Mouse (Mus musculus) A20 (cell line): ENCODE results near the gene Slc24a4.
"Not testable (repeated sequence)": the region's sequence is repeated elsewhere in the genome, so short reads cannot be mapped to it uniquely, and the experiment has no call there.

Source experiments
- DNase-seq: peaks from one replicate; pipeline ENCODE4 v3.0.0-alpha.2; 2011; ENCODE audit warnings: low read depth, low spot score

Slc24a4 gene

DNA sequence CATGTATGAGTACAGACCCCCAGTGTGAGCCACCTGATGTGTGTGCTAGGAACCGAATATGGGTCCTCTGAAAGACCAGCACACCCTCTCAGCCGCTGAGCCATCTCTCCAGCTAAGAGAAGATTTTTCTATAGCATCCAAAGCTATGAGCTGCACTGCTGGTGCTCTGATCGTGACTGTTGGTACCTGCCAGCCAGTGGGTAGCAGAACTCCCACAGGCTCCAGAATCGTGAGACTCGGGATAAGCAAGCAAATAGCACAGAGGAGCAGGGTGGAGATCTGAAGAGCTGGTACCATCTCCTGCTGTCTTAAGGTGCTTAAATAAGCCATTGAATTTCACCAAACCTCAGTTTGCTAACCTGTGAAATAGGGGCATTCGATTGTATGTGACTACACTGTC, 119.6 kb downstream of the Slc24a4 start:
- no peak for DNase-seq

DNA sequence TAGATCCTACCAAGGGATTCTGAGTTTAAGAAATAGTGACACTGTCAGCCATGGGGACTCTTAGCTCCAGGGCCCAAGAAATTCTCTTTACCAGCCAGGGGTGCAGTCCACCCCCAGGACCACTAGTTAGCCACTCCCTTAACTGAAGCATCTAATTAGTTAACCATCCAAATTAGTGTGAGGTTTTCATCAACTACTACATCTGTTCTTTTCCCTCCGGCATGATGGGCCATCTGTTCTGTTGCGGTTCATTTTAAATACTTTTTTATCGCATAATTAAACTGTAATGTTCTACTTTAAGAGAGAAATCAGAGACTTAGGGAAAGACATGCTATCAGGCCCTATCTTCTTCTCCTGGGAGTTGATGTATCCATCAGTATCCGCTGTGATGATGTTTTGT, 121.8 kb downstream of the Slc24a4 start:
- no peak for DNase-seq

DNA sequence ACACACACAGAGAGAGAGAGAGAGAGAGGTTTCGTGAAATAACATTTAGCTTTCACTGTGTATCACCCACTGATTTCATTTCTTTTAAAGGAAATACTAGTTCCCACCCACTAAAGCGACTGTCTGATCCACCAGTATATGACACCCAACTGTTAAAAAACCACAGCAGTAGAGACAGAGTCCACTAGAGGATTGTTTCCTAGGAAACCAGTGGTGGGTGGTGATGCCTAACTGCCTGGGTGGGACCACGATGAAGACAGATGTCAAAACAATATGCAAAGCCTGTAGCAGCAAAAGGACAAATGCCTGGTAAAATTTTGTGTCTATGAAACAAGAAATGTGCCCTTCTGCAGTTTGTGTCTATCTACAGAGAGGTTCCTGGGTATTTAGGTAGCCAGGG, 122.5 kb downstream of the Slc24a4 start:
- no peak for DNase-seq

DNA sequence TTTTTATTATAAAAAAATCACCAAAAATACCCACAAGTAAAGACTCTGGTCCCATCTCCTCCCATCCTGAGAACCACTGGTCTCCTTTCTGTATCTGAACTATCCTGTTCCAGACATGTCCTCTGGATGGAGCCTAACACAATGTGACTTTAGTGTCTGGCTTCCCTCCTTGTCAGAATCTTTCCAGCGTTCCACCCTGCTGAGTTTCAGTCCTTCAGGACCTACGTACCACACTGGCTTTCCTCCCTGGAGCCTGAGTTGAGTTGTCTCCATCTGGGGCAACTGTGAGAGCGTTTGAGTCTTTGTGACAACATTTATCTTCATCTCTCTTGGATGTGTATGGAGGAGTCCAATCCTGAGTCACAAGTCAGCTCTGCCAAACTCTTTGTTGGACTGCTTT, 123.5 kb downstream of the Slc24a4 start:
- no peak for DNase-seq

DNA sequence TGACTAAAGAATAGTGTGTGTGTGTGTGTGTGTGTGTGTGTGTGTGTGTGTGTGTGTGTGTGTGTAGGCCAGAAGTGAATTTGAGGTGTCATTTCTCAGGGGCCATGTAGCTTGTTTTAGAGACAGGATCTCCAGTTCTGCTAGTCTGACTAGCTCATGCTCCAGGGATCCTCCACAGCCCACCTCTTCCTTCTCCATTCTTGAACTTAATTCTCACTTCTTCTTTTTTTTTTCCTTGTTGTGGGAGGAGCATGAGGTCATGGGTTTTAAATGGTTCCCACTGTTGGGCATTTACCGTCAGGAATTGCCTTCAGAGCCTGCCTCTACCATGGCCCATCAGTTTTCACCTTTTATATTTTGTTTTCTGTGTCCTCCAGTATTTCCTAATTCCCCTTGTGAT, 124.0 kb downstream of the Slc24a4 start:
- no peak for DNase-seq

DNA sequence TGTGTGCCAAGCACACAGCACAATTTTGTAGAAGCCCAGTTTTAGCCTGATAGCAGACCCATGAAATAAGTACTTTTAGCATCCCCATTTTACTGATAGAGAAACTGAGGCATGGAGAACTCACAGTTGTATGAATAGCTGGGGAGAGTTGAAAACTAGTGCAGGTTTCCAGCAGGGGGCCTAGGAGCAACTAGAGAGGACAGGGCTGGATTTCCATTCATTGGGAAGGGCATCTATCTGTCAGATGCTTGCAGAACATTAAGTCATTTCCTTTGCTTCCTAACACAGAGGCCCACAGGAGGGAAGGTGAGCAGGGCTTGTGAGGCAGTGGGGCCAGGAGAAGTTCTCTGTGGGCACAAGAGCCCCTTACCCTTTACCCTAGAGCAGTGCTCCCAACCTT, 126.5 kb downstream of the Slc24a4 start:
- DNase-seq: no peak

DNA sequence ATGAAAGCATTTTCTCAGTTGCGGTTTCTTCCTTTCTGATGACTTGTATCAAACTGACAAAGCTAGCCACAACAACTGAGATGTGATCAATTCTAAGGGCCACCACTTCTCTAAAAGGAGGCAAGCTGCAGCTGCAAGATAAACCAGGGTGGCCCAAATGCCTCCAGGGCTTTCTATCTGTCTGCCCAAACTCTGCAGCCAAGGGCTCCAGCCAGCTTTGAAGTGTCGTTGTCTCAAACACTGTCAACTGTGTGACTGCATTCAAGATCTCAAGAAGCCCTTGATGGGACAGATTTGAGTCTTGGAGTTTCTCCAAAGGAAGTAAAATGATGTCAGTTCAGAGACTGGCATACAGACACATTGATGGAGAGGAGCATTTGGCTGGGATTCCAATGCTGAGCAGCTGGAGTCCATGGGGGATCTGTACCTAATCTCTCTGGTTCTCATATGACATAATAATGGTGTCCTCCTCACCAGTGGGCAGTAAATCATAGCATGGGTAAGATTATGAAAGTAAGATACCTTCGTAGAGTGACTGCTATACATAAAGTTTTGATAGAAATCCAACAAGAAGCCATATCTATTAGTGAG, 130.1 kb downstream of the Slc24a4 start:
- DNase-seq: no peak

DNA sequence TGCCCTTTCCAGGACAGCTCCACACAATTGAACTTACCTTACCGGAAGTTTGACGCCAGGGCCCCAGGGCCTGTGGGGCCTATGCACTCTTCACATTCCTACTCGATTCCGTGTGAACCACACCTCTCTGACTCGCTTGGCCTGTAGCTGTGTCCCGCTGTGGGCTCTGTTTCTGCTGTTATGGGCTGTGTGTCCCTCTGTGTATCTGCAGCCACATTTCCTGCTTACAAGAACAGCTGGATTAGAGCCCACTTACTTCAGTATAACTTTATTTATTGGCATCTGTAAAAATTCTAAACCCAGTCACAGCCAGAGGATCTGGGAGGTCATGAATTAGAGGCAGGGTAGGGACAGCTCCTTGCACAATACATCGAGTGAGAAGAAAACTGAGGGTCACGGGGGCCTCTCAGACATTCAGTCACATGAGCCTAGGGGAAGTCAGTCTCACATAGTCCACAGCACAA, 133.4 kb downstream of the Slc24a4 start:
- no peak for DNase-seq

DNA sequence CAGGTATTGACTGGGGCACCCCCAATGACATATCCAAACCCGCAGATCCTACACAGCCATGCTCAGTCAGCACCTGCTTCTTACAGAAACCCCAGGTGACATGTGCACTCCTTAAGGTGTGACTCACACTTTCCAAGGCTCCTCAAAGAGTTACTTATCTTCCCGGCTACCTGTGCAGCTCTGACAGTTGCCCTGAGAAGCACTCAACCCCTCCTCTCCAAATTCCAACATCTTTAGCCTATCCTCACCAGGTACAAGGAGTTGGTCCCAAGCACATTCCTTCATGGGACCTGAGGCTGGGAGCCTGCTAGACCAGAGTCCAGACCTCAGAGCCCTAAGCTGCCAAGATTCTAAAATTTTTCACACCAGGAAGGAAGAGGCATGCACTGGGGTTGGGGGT, 134.3 kb downstream of the Slc24a4 start:
- no peak for DNase-seq

DNA sequence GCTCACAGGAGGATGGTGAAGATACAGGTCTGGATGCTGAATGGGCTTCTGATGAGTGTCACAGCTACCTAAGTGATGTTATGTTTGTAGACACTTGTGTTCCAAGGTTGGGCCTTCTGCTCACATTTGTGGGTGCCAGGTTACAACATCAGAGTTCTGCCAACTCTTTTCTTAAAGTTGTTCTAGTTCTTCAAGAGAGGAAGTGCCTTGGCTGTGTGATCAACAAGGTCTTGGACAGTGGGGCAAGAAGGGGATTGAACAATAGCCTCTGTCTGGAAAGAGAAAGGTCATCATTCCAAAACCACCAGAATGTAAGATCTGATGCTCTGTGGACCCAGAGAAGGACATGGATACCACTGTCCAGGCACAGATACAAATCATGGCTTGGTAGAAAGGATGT, 134.7 kb downstream of the Slc24a4 start:
- no peak for DNase-seq

DNA sequence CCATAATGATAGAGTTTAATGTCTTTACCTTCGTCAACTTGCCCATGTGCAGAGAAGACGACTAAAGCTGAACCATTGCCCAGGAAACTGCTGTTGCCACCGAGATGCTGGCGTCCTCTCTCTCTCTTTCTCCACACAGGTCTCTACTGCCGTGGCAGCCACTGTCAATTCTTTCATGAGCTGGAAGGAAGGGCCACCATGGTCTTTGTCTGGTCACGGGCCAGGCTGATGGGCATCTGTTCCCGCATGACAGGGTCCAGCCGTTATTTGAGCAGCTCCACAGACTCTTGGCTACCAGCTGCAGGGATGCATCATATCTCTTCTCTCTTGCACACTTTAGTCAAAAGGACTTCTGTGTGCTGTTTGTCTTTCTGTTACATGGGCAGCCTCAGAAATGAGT, 137.9 kb downstream of the Slc24a4 start:
- no peak for DNase-seq

DNA sequence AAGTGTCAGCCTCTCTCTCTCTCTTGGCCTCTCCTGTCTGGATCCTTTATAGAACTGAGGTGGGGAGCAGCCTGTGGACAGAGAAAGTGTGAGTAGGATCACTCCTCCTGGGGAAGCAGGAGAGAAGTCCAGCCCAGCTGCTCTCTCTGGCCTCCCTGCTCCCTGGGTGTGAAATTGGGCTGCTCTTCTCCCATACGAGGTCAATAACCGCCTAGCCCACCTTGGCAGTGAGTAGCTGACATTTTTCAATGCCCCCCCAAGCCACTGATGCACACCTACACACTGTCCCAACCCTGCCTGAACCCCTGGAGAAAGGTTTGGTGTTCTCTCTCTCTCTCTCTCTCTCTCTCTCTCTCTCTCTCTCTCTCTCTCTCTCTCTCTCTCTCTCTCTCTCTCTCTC, 140.6 kb downstream of the Slc24a4 start:
- DNase-seq: no peak

DNA sequence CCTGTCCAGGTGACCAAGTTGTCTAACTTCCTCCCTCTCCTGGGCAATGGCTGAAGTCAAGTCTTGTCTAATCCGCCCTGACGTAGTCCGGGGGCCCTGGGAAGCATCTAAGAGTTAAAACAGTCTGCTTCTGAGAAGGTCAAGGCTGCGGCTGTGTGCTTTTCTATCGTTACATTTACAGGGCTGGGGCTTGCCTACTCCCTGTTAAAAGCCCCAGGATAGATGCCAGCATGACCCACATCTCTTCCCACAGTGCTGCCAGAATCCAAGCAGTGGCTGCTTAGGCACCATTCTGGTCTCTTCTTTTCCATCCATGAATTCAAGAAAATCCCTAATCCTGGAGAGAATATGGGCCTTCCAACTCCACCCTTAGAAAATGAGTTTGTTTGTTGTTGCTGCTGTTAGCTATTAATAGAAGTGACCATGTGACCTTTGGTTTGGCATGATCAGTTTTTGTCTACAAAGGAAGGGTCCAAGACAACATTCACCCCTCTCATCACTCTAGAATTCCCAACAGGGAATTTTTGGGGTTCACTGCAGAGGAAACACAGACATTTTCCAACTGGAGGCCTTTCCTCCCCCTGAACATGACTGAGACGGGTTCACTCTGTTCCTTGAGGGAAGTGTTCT, 142.4 kb downstream of the Slc24a4 start:
- no peak for DNase-seq

DNA sequence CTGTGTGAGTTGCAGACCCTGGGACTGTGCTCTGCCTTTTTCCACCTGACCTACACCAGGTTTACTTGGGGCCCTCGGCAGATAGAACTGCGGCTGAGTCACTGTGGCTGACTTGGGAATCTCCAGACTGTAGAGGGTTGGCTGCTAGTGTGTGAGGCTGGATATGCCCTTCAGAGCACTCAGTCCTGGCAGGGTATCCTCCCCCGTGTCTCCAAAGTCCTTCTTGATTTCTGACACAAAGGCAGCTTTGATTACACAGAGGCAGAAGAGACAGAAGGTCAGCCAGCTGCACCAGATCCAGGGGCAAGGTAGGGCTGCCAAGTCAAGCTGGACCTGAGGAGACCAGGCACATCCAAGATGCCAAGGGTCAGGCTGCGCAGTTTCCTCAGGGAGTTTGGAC, 142.9 kb downstream of the Slc24a4 start:
- no peak for DNase-seq

DNA sequence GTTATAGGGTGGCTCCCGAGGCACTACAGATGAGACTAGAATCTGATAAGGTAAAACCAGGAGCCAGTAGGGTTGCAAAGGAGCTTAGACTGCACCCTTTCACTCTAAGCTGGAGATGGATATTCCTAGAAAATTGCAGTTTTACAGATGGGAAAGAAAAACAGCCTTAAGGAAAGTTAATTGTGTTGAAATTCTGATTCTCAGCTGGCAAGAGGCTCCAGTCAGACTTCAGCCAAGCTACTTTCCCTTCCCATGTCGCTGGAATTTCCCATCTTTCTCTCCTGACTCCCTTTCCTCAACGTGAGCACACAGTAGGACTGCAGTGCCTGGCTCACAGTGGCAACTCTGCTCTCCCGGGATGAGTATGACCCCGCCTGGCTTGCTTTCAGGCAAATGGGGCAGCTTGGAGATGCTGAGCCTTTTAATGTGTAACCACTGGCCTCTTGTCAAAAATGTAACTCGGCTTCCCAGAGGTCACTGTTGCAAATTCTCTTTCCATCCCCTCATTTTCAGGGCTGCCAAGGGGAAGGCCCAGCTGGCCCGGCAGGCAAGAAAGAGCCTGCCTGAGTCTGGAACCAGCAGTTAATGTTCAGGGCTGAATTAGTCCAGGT, 147.4 kb downstream of the Slc24a4 start:
- DNase-seq: no peak

DNA sequence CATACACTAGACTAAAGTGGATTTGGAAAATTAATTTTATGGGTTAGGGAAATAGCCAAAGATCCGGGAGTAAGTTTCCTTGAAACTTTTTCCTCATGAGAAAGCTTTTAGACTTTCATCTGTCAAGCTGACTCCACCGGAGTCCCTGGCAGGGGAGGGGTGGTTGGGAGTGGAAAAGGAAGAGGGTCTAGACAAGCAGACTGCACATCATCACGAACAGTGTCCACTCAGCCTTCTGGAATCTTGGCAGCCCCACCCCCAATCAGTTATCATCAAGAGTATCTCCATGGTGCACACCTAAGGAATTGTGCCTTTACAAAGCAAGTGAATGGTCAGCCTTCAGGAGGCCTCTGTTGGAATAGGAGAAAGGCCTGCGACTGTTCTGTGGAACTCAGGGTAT, 151.8 kb downstream of the Slc24a4 start:
- DNase-seq: not testable (repeated sequence)

DNA sequence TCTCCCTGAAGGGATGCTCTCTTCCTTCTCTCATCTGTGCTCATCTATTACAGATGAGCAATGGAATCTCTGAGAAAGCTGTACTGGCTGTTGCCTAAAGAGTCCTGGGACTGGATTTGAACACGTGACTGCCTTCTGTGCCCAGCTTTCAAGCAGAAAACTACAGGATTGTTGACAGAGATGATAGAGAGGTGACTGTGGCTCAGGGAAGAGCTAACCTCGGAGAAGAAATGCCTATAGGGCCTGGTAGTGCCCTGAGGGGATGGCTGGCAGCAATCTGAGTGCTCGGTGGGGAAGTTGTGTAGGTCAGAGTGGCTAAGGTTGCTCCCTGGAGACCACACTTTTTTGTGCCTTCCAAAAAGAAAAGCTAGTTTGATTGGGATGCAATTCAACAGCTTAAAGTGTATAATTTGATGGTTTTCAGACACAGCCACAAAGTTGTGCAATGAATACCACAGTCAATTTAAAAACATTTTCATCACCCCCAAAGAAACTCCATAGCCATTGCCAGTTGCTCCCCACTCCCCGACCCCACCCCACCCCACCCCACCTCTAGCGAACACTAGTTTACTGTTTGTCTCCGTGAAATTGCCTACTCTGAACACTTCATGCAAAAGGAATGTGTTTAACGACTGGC, 152.5 kb downstream of the Slc24a4 start:
- no peak for DNase-seq

DNA sequence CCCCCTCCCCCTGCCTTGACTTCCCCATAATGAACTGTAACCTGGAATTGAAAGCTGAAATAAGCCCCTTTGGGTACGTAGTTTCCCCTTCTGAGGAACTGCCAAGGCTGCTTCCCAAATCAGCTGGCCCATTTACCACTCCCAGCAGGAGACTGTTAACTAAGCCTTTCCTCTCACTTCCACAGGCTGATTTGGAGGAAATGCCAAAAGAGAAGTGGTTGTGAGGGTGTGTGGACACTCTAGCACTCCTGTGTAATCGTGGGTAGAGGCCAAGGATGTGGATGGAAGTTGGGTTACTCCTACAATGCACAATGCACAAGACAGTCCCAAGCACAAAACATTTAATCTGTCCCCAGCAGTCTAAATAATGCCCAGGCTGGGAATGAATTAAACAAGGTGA, 153.6 kb downstream of the Slc24a4 start:
- DNase-seq: no peak

DNA sequence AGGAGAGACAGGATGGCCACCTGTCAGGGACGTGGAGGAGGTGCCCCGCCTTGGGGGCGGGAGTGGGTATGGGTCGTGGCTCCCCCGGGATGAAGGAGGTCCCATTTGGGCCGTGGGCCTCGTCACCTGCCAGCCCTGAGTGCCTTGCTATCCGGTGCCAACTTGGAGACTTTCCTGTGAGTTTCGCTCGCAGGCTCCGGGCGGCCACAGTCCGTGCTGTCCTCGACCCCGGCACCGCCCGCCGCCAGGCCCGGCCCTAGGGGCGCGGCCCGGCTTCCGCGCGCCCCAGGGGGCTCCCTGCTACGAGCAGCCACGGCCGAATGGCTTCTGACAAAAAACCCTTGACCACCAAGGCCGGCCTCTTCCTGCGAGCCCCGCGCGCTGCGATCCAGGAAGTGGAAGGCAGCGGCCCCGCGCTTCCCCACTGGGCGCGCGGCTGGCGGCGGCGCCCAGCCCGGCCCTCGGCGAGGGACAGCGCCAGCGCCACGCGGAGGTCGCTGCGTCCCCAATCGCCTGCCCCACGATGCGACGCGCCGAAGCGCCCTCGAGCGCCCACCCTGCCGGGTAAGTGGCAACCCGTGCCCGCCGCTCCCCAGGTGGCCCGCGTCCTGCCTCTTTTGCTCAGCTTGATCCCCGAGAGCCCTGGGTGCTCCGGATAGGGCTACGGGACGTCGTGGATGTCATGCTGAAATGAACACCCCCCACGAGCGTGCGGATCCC, 154.4 kb downstream of the Slc24a4 start, which contains the start of gene Rin3:
TSS of gene Rin3 (plus strand) at position 286 of the 720 bp plus-strand sequence.
- DNase-seq: no peak

DNA sequence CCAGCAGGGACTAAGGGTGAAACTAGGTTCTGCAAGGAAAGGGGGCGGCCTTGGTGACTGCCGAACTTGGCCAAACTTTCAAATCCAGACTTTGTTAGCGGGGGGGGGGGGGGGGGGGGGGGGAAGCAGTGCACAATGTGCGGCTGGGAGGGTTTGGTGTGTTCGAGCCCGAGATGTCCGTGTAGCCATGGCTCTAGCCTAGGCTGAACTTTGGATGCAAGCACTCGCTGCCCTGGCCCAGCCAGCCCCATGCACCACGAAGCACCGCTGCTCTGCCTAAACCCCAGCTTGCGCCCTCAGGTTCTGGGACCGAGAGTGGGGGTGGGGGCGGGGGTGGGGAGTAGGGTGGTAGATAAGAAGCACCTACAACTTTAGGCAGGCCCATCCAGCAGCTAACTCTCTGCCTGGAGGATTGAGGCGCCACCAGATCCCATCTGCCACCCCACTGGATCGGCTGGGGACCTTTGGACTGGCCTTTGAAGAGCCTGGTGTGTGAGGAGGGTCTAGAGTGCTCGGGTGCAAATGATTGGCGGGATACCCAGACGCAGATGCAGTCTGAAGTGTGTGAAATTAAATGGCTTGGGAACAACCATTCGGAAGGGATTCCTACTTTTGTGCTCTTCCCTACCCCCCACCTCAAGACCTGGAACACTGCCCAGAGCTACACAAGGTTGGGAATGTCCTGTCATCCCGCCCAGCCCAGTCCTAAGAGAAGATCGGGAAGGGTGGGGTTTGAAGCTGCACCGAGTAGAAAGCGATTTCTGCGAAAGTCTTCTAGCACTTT, 155.1 kb downstream of the Slc24a4 start:
- no peak for DNase-seq

DNA sequence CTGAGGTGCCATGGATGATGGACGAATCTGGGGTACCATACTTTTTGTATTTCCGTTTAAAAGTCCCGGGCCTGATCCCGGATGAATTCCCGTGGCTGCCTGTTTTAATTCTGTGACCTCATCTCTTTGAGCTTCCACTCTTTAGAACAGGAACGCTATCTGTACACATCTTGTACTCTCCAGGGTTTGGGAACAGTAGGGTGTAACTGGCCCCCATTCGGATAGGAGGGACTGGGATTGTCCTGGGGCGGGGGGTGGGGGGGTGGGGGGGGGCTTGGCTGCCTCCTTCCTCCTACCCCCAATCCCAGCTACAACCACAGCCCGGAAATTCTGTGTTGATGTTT, 155.7 kb downstream of the Slc24a4 start:
- DNase-seq: no peak
